Mouse (Mus musculus) brain, embryonic 14.5 days (tissue): ENCODE results near the gene A1cf. TPM values are rescaled to one million over a fixed set of nuclear protein-coding genes. Genes with fewer than 3 reads are reported as not detected.

ENCODE experiments used
- DNase-seq: peaks from one replicate; pipeline ENCODE4 v3.0.0-alpha.2; 2011; ENCODE audit warnings: low read depth
- CTCF ChIP-seq: fragments of 200-500 bp; IDR thresholded peaks from 2 replicates; pipeline ENCODE4 v1.5.1; 2012; ENCODE audit warnings: inconsistent platforms, mild to moderate bottlenecking, moderate library complexity, borderline replicate concordance; ENCODE audit not compliant: insufficient read depth, insufficient read length; ENCODE audit errors: extremely low read depth
- POLR2A ChIP-seq: fragments of 200-500 bp; IDR thresholded peaks from 2 replicates; pipeline ENCODE4 v1.6.1; 2012; ENCODE audit warnings: mild to moderate bottlenecking, inconsistent platforms, borderline replicate concordance; ENCODE audit not compliant: poor library complexity, insufficient read depth, insufficient read length, severe bottlenecking; ENCODE audit errors: extremely low read depth
- polyA plus RNA-seq: library from polyadenylated mRNA; depleted of rRNA; stranded (reverse); fragments of >200 nt; gene quantifications from 2 replicates; pipeline ENCODE4 v1.2.3, GENCODE M21; 2012

A1cf gene
- polyA plus RNA-seq, 1 experiment: not detected

DNA sequence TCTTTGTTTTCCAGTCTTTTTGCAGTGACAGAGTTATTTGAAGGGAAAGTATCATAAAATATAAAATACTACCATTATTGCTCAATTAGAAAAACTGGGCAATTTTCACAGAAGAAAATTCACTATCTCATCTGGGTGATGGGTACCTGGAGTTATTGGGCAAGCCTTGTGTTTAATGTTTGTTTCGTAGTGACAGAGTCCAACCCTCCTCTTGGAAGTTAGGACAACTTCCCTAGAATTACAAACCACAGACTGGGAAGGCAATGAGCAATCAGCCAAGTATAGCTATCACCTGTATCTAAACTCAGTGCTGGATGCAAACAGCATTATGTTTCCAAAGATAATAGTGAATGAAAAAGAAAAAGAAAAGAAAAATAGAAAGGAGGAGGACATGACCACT, 28.1 kb downstream of the A1cf start:
- no peak for DNase-seq
- TF ChIP-seq POLR2A (no peak), CTCF (no peak)

DNA sequence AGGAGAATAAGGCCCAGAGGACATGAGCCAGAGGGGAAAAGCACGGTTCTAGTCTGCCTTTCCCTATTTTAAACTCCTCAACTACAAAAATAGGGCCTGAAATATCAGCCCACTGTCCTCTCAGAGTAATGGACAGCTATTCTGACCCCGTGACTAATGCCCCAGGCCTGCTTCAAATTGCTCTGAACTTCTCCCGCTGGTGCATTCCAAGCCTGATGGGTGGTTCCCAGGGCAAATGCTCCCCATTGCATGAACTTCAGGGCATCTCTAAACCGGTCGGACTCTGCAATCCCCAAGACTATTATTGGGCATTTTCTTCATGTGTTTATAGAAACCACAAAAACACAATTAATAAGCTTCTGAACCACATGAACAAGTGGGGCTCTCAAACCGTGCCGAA, 37.1 kb downstream of the A1cf start:
- no peak for DNase-seq
- TF ChIP-seq CTCF (no peak), POLR2A (no peak)

DNA sequence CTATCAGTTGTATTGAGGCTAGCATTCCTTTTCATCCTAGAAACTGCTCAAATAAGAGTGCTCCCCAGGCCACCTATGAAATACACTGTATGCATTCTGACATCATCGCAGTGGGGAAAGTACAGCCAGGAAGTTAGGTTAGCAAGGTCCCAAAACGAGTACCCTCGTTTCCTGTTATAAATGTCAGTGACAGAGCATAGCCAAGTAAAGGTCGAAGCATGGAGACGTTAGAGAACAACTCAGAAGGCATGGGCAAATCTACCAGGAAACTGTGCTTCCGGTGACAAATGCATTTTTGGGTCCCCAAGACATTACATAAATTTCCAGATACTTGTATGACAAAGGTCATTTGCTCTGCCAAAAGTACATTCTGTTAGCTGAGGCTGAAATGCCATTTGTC, 41.9 kb downstream of the A1cf start:
- no peak for DNase-seq
- TF ChIP-seq POLR2A (no peak), CTCF (no peak)

DNA sequence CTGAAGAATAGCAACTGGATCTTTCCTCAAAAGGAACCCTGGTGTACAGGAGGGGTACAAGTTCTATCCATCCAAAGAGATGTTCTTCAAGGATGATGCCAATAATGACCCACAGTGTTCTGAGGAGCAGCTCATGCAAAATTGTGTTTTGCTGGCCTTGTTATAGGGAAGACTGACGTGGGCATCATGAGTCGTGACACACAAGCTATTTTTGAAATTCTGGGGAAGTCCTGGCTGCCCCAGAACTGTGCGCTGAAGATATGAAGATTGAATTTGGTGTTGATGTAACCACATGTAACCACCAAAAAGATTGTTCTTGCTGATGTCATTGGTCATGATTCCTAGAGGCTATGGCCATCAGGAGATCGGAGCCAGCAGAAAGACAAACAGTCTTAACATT, 45.4 kb downstream of the A1cf start:
- TF ChIP-seq POLR2A (no peak), CTCF (no peak)
- no peak for DNase-seq

DNA sequence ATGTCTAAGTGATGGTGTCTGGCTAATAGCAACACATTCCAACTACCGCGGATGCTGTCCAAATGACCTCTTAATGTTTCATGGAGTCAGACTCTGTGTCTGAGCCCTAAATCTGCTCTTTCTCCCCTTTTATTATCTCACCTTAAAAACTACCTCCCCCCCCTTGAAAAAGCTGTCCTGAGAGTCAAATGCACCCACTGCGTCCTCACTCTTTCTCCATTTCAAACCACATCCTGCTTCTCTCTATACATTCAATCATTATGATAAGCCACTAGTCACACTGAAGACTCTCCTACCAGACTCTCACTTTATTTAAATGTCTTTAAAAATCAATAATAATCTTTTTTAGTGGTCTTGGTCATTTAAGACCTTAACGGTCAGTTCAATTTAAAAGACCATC, 51.8 kb downstream of the A1cf start:
- DNase-seq: no peak
- no peak for TF ChIP-seq POLR2A
- TF ChIP-seq CTCF: no peak

DNA sequence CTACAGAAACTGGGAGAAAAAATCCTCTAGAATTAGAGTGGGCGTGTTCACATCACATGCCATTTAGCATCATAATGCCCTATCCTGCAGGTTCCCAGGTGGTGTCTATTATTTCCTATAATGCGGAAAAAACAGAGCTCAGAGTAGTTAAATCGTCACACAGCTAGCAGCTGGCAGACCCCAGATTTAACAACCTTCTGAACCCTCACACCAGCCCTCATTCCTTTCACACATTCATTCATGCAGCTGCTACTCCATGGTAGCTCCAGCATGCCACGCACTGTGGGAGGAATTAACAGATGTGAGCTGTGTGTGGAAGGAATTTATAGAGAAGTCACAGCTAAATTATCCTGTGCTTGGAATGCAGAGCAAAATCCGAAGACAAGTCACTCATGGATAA, 53.3 kb downstream of the A1cf start:
- TF ChIP-seq POLR2A: no peak
- no peak for TF ChIP-seq CTCF
- peak; percentile 30 for DNase-seq

DNA sequence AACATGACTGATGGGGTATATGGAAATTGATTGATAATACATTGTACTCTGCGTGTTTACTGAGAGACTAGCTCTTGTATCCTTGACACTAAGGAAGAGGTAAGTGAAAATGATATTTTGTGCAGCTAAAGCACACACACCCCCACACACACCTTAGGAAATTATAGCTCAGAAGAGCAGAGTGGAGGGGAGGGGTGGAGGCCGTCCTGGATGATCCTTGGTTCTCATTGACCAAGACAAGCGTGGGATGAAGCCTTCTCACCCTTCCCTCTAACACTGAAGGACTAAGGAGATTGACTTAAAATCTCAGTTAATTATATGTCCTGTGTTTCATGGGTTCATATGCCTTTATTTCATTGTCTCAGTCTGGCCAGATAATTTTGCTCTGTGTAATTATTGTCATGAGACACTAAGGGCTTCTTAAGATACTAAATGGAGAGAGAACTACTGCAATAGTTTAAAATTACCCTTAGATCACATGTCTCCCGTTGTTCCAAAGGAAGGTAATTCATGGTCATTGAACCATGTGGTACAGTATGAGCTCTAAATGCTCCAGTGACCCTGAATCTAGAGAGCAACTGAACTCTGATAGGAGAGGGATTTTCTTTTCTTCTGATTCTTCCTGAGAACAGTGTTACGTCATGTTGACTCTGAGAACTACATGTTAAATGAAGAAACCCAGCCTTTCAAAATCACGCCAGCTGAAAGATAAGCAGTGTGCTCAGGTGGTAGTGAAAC, 55.2 kb downstream of the A1cf start:
- TF ChIP-seq CTCF (no peak), POLR2A (no peak)
- no peak for DNase-seq

DNA sequence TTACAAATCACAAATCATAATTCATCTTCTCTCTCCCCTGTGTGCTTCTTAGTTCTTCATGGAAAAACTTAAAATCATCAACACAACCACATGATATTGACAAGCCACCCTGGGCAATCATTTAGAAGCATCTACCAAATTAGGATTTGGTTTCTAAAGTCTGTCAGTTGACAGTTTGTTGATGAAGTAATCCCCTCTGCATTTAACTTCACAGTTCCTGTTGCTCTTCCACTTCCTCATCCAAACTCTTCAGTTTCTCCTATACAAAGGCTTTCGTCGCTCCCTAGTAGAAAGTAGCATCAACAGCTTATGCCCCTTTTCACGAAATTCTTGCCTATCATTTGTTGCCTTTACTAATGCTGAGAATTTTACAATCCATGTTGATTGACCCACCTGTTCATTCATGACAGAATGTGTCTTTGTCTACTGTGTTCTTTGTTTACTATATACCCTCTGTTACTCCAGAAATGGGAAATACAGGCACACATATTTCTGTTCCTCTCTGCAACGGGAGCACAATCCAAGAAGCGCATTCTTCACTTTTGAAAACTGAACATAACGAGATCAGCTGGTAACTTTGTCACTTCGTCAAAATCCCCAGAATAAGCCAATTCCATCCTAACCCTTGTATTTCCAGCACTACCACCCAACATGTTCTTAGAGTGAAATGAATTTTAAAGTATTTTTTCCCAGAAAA, 82.4 kb downstream of the A1cf start:
- TF ChIP-seq POLR2A (no peak), CTCF (no peak)
- DNase-seq: no peak

DNA sequence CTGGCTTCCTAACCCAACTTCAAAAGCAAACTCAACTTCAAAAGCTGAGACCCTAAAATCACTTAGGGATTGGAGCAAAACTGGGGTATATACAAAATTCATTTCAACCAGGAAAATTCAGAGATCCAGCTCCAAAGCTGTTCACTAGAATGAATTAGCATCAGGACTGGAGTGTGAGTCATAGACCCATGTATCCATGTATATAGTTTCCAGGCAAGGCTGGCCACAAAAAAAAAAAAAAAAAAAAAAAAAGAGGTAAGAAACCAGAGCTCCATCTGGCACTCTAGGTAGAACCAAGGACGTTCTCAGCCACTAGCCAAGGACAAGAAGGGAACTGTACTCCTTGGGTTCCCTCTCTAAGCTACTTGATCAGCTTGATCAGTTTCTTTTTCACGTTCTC, 85.2 kb downstream of the A1cf start:
- DNase-seq: no peak

DNA sequence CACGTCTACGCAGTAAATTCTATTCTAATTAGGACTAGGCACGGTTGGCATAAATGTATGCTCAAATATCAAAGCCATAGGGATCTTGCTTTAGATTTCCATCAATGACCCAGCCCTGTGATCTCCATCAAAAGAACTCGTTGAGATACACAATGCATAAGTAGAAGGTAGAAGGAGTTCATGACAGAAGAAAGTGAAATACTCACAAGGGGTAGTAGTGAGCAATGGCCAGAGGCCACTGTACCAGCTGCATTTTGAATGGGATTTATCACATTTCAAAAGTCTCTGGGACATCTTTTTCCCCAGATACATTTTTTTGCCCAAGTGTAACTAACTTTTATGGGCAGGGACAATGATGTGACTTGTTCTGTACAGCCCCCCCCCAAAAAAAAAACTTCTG, 85.7 kb downstream of the A1cf start:
- DNase-seq: no peak
- TF ChIP-seq POLR2A (no peak), CTCF (no peak)

More for the DNA sequence above, 85.2 kb downstream of the A1cf start:
- TF ChIP-seq POLR2A: no peak
- TF ChIP-seq CTCF: no peak

DNA sequence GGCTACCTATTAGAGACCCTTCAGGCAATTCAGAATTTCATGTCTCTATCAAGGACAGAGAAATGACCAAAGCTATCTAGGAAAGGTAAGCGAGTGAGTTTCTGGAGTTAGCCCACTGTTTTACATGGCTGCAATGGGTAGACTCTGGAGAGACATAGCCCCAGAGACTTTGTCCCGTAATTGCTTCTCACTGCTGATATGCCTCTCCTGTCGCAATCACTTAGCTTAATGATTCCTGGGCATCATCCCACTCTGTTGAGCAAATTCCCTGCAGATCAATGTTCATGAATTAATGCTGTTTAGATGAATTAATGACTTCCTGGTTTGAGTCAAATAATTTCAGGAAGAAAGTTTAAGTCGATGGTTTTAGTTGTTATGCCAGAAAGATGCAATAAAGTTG, 86.1 kb downstream of the A1cf start:
- TF ChIP-seq POLR2A (no peak), CTCF (no peak)

DNA sequence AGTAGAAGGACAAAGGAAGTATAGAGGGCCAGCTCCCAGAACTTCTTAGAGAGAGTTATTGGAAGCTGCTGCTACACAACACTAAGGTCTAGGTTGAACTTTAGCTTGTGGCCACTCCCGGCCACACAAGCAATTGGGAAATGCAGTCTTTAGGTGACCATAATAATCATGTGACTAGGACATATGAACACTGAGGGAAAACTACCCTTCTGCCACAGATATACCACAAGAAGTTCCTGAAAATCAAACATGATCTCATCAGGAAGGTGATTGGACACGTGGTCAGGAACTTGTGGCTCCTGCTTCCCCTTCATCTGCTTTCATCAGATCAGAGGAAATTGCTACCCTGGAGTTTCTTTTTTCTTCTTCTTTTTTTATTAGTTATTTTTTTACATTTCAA, 87.8 kb downstream of the A1cf start:
- TF ChIP-seq CTCF (no peak), POLR2A (no peak)
- no peak for DNase-seq

More for the DNA sequence above, 86.1 kb downstream of the A1cf start:
- DNase-seq: no peak

DNA sequence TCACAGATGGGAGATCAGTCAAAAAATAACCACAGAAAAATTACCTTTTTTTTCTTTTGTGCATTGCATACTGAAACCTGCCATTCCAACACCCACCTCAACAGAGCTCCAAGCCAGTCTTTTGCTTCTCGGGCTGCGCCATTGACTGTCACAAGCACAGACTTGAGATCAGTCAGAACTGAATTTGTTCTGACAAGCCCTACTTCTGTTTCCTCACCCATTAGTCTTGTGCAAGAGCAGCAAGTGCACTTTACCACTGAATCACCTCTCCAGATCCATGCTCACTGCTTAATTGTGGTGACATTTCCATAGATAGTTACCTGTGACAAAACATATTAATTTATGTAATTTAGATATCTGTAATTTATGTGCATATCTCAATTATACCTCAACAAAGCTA, 91.9 kb downstream of the A1cf start:
- no peak for TF ChIP-seq CTCF
- no peak for TF ChIP-seq POLR2A
- no peak for DNase-seq

DNA sequence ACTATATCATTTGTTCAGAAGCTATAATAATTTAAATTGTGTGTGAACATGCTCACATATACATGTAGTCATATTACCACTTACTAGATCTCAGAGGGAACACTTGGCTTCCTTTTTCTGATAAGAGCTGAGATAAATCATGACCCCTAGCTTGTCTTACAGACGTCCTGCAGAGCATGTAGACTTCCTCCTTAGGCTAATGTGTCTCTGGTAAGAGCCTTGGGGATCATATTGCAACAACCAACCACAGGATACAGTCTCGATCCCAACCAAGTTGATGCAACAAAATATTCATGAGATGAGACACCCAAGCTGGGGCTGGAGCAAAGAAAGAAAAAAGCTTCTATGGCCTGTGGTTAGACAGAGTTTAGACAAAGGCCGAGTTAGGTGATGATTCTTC, 94.6 kb downstream of the A1cf start:
- no peak for DNase-seq
- no peak for TF ChIP-seq CTCF
- no peak for TF ChIP-seq POLR2A

DNA sequence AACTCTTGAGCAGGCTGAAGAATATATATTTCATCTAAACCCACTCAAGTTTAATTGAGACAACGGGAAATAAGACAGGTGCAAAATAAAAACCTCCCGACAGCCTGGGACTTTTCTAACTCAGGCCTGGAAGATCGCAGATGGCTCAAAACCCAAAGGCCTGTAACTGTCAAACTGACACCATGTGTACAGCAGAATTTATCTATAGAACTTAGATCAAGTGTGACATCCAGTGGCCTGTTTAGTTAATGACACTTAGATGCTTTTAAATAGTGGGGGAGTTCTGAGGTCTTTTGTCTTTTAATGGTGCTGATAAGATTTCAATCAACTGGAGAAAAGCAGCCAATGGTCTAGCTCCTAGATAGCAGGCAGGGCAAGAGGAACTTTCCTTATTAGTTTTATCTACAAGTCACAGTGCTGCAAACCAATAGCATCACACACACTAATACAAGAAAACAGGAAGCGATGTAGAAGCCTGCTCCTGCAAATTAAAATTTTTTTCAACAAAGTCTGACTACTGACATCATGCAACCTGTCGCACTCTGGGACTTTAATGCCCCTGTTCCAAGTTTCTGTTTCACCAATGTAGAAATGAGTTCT, 99.5 kb downstream of the A1cf start:
- peak; percentile 37 for DNase-seq
- no peak for TF ChIP-seq POLR2A
- TF ChIP-seq CTCF: no peak

DNA sequence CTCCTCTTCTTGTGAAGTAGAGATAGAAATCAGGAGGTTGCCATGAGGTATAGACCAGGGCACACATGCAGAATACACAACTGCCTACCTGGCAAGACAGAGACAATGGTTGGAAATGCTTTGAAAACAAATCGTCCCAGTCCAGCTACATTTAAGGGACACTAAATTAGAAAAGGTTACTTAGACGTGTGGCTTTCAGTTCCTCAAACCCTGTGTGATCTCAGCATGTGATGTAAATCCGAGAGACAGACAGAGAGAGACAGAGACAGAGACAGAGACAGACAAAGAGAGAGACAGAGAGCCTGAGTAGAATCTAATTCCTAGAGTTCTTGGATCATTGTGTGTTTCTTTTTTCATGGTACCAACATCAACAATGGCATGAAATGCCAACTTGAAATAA, 102.8 kb downstream of the A1cf start:
- no peak for DNase-seq
- no peak for TF ChIP-seq POLR2A
- no peak for TF ChIP-seq CTCF
